Mouse (Mus musculus): ENCODE measurements at regions not wholly inside any gene's neighbourhood (a gene's known extent, or its start where the extent isn't known, plus 50 kb on each side); places are given as distances from the start of the nearest gene placed in this dataset.

DNA sequence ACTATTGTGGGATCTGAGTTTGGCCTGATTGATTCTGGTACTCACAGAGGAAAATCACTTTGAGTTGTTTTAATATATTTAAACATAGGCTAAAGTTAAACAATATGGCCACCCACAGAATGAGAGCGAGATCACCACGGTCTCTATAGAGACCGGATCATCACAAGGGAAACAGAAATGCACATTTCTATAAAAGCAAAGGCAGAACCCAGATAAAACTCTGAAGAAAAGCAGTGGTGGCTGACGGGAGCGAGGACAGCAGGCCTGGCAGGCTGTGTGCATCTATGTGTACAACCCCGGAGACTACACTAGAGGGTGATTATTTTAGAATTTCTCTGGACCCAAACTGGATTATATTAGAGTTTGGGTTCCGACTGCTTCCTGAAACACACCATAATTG lies 168.8 kb downstream of the Thbs2 start:
- TF ChIP-seq CTCF (IDR thresholded peaks at IDR 0.05; ENCODE audit: low read depth, low read length): no peak
- TF ChIP-seq GATA1 (IDR thresholded peaks at IDR 0.05; ENCODE audit: borderline replicate concordance, low read length): no peak
